Mouse (Mus musculus) embryo, embryonic 11.5 days (tissue): ENCODE data around the gene Srl.

Experiments
- DNase-seq: peaks from one replicate; pipeline ENCODE4 v3.0.0-alpha.2; 2012; ENCODE audit warnings: low read depth, low spot score

Srl gene

GRCm38 (mm10) chr16:4519157-4519556, 22.5 kb downstream of the Srl start:
- no peak for DNase-seq

GRCm38 (mm10) chr16:4517906-4518305, 23.7 kb downstream of the Srl start:
- DNase-seq = no peak

DNA sequence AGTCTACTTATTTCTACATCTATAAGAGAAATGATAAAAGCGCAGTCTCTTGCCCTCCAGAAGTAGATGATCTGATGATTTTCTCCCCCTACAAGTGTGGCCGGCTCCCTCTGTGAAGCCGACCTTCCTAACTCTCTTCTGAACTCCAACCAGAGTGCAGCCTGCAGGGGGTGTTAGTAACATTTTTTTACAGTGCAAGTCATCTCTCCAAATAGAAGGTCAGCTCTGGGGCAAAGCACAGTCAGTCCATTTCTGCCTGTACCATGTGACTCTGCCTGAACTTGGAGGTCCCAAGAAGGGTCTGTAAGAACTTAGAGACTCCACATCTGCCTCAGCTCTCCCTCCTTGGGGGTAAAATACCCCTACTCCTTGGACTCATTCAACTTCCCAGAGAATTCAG, 27.2 kb downstream of the Srl start:
- no peak for DNase-seq

DNA sequence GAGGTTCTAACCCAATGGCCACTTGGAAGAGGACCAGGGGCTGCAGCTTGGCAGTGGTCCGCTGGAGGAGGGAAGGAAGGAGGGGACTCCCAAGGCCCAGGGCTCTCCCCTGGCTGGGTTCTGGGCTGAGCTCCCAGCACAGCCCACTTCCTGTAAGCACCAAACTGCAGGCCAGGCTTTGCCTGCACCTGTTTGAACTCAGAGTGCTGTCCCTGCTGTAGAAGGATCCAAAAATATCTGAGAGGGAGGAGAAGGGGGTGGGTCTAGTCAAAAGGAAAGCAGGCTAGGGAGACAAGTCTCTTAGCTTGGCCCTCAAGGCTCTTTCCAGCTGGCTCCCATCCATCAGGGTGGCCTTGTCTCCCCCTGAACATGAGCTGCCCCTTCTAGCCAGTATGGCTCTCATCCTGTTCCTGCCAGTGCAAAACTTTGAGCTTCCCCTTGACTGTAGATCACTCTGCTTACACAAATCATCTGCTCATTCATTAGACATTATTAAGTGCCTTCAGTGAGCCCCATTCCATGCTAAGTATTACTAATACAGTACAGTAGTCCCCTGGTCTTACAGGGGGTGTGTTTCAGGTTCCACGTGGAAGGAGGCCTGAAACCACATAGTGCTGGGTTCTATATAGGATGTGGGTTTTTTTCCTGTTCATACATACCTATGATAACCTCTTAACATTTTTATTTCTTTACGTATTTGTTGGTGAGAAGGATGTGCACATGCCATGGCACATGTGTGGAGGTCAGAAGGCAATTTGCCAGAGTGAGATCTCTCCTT, 28.8 kb downstream of the Srl start:
- DNase-seq = no peak

- DNase-seq = no peak
Observed at GRCm38 (mm10) chr16:4511371-4511770, 30.2 kb downstream of the Srl start.

GRCm38 (mm10) chr16:4506181-4506580, 35.4 kb downstream of the Srl start:
- no peak for DNase-seq

DNA sequence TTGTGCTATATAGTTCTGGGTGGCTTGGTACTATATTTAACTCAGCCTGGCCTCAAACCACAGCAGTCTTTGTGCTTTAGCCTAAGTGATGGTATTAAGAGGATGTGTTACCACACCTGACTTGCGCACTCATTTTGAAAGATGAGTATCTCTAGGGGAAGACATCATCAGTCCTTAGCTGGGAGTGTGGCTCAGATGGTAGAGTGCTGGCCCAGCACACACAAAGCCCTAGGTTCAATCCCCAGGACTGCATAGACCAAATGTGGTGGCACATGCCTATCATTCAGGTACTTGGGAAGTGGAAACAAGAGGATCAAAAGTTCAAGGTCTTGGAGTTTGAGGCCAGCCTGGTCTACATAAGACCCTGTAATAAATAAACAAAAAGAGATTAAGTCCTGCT, 38.1 kb downstream of the Srl start:
- DNase-seq = no peak

DNA sequence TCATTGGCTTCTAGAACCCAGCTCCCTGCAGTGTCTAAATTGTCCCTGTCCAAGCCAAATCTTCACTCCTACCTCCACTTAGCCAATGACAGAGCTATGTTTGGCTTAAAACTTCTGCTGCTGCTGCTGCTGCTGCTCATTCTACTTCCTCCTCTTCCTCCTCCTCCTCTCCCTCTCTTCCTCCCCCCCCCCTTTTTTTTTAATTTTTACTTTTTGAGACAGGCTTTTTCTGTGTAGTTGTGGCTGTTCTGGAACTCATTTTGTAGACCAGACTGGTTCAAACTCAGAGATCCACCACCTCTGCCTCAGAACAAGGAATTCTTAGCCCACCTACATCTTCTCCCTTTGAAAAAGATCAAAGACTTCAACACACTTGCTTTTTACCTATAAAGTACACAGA, 39.0 kb downstream of the Srl start:
- DNase-seq = no peak

GRCm38 (mm10) chr16:4501703-4502102, 39.9 kb downstream of the Srl start:
- DNase-seq = no peak

- no peak for DNase-seq
Observed at GRCm38 (mm10) chr16:4500598-4501385, 40.8 kb downstream of the Srl start.

DNA sequence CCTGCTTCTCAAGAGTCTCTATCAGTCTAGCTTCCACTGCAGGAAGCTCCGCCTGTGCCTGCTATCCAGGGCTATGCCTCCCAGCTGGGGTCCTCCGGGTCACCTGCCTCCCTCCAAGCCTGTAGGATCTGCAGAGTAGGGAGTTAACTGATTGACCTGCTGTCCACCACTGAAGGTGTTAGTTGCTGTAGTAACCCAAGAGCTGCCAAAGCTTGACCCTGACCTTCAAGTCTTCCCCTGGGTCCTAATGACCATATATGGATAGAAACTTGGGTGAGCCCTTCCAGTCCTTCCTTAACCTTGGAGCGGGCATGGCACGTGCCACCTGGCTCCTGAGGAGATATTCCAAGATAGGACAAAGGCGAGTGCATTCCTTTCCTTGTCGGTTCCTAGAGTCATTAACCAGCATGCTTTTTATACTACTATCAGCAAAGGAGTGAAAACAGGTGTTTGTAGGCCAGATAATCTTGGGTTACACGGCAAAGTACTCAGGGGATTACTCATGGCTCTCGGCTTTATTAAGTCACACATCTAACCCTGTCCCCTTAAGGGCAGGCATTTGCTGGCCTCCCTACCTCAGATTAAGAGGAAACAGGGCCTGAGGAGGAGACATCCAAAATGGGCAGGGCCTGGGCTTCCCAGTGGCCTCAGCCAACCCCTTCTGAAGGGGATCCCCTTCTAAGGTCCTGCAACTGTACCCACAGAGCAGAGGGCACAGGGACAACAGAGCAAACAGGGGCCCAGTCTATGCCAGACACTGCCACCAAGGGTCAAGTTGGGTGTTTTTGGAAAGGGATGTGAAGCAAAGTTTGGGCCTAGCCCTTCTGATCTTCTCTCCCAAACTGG, 43.6 kb downstream of the Srl start:
- no peak for DNase-seq

GRCm38 (mm10) chr16:4496470-4496869, 45.1 kb downstream of the Srl start:
- no peak for DNase-seq

DNA sequence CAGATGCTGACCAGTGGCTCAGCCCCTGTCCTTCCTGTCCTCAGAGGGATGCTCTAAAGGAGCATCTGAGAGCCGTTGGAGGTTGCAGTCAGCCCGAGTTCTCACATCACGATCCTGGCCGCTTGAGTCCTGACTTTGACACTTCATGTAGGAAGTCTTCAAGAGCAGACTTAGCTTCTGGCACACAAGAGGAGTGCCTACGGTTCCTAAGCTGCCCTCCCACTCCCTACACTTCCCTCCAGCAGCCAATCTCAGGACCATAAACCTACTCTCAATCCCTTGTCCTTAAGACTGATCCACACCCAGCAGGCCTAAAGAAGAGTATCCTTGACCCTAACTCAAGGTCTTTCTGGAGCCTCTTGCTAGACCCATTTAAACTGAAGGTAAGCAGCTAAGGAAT, 45.8 kb downstream of the Srl start:
- DNase-seq = no peak

DNA sequence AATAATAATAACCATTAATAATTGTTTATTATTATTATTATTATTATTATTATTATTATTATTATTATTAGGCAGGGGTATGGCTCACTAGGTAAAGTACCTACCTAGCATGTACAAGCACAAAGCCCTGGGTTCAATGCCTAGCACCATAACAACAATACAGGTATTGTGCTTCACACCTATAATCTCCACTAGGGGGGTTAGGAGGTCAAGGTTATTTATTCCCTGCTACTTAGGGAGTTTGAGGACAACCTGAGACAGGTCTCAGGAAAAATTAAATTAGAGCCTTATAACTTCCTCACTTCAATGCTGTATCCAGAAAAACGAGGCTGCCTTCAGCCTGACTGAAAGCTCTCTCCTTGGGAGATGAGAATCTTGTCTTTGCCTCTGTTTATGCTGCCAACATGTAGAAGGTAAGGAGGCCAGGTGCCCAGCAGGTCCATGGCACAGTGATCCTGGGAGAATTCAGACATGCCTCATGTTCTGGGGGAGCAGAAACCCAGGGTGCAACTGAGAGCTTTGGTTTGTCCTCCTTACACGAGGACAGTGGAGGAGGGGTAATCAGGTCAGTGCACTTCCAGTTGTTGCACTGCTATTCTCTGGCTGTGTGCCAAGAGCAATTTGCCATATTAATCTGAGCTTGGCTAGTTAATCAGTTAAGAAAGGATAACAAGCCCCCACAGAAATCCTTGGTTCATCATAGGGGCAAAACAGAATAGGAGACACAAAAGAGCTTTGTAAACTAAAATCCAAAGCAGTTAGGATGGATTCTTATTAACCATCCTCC, 48.6 kb downstream of the Srl start:
- no peak for DNase-seq

GRCm38 (mm10) chr16:4489114-4489624, 52.4 kb downstream of the Srl start:
- peak; percentile 70 for DNase-seq

DNA sequence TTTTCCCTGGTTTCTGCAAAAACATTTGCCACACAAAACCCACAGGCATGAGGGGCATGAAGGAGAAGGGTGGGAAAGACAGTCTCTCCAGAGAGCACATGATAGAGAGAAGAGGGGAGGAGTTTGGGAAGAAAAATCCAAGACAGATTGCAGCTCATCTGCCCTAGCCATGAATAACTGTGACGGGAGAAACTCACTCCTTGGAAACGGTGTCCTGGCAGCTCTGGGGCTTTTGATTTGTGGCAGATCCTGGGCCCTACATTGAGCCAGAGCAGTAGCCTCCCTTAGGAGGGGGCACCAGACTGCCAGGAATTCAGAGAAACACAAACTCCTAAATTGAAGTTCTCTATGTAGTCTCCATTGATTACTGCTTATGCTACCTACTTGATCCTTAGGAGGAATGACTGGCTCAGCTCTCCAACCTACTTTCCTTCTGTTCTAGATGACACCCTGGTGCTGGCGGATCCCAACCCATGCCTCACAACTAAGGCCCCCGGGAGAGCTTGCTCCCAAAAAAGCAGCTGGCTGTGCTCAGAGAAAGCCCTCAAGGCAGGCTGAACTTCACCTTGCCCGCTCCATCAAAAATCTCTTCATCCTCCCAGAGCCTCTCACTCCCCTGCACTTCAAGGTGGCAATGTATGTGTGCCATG, 60.9 kb downstream of the Srl start:
- DNase-seq = no peak

DNA sequence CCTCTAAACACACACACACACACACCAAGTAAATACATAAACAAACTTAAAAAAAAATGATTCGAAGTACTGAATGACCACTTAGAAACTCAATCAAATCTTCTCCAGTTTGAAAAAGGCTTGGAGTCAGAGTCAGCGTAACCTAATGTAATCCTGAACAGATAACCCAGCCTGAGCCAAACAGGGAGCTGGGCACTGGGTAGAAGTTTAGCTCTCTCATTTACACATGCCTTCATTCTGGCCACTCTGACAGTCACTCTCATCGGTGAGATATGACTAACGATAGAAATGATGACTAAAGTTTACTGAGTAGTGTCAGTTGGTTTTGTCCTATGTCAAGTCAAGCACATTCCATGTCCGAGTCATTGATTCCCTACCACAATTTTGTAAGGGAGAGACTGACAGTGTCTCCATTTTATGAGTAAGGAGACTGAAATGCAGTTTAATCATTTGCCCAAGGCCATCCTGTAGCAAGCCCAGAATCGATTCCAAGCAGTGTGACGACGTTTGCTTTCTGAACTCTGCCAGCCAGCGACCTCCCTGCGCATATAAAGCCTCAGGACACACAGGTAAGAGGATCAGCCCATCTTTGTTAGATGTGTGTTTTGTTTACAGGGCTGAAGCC, 63.9 kb downstream of the Srl start:
- no peak for DNase-seq

DNA sequence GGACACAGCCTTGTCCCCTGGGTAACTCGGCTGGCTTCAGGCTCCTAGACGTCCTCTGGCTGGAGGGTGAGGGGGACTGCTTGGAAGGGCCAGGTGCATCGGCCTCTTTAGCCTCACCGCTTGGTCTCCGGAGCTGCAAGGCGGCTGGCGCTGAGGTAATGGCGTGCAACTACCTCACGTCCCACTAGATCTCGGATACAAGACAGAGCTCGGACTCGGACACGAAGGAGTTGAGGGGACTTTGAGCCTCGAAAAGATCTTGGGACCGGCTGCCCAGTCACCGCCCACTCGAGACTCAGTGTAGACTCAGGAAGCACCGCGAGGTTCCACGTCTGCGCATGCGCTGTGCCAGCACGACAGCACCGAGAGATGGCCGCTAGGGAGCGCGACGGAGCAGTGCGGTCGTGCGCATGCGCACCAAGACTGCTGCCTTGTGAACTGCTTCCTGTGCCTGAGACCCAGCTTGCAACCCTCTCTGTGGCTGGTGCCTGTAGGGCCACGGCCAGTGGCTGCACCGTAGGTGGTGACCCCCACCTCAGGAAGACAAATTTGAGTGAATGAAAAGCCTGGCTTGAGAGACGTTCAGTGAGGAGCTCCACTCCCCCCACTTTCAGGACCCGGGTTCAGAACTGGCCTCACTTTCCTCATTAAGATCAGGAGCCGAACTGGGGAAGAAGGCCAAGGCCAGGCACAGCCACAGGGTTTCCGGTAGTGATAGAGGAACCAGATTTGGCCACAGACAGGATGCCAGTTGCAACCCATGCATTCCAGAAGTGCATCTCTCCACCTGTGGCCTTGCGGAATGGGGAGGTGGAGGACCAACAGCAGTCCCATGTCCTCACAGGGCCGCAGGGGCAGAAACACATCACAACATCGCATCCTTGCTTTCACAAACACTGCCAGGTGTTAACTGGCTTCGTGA, 66.5 kb downstream of the Srl start:
- DNase-seq = peak; percentile 91
